Mouse (Mus musculus) E14TG2a.4 (cell line): ENCODE measurements around the gene Gm3383.
"Not testable (repeated sequence)": the region's sequence is repeated elsewhere in the genome, so short reads cannot be mapped to it uniquely, and the experiment has no call there.

Experiments used
- CTCF ChIP-seq: conservative IDR thresholded peaks from 2 replicates; pipeline ENCODE4 v1.5.1; 2014; ENCODE audit warnings: low read length
- NANOG ChIP-seq: IDR thresholded peaks from 2 replicates; pipeline ENCODE4 v1.6.1; 2014; ENCODE audit warnings: borderline replicate concordance, low read length, mixed read lengths
- POU5F1 ChIP-seq: IDR thresholded peaks from 2 replicates; pipeline ENCODE4 v1.6.1; 2014; ENCODE audit warnings: low read length, borderline replicate concordance

GRCm38 (mm10) chr14:5632928-5633327 lies 174.9 kb downstream of the Gm3383 start, which contains the start of gene Gm8265:
- TF ChIP-seq CTCF, POU5F1, NANOG: not testable (repeated sequence)
